8 mouse cellular contexts compared by ENCODE assay signal in the genomic region with DNA sequence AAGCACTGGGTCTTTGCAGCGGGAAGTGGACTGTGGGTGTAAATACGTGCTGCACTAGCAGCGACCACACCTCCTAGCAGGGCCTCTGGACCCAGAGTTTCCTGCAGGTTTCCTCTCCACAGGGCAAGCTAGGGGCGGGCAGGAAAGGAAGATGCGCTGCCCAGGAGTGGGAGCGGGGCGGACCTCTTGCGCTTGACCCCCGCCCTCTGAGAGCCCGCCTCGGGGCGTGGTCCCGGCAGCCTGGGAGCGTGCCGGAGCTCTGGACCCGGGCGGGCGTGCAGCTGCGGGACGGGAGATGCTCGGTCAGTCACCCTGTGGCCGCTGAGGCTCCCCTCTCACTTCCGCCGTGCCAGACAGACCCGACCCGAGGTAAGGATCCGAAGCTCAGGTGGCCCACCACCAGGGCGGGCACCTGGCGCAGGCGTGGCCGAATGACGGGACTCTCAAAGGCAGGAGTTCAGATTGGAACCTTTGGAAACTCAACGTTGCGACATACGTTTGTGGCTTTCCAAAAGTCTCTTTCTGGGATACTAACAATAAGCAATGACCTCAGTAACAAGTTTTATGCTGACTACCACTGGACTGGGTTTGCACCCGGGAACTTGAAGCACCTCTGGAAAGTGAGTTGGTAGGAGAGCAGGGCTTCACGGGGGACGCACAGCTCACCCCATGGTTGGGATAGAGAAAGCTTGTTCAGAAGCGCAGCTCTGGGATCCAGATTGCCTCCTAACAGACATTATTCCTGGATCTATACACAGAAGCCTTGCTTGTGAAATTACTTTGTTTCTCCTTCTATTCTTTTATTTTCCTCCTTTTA. TPM values are rescaled to one million over a fixed set of nuclear protein-coding genes. Genes with fewer than 3 reads are reported as not detected.
DNase-seq lines count a peak whose midpoint lies in the region; ATAC-seq and TF ChIP-seq lines count a peak whose summit lies in the region.

A gene (plus strand): TSS at position 253 of the 817 bp plus-strand sequence.

- peak within 1 kb of the TSS; percentile 62 for H3K9ac ChIP-seq in hindbrain, embryonic 16.5 days (ENCODE audit: low read depth, low read length)
- H3K9ac ChIP-seq in liver, embryonic 12.5 days: no peak within 1 kb of the TSS

- ATAC-seq in hindbrain, embryonic 16.5 days: peak; percentile 77
- ATAC-seq in liver, embryonic 12.5 days: peak; percentile 77

- no peak within 1 kb of the TSS for H3ac ChIP-seq in myocyte (ENCODE audit: control insufficient read depth, insufficient read length)

- no peak for TF ChIP-seq CTCF in layer of hippocampus, adult 2 months (conservative IDR thresholded peaks at IDR 0.05)

- H3K9me3 ChIP-seq in hindbrain, embryonic 16.5 days (ENCODE audit: control insufficient read depth, low read length): no peaks in the 10 kb centered on the region
- H3K9me3 ChIP-seq in liver, embryonic 12.5 days (replicated peaks): no peaks in the 10 kb centered on the region

- no peaks in the 10 kb centered on the region for H3K4me1 ChIP-seq in hindbrain, embryonic 16.5 days (ENCODE audit: control insufficient read depth, insufficient read depth, low read depth, low read length)
- H3K4me1 ChIP-seq in liver, embryonic 12.5 days: peaks cover 7% of the 10 kb centered on the region; the same call in 1 of the 2 replicates

- H3K36me3 ChIP-seq in hindbrain, embryonic 16.5 days (ENCODE audit: control insufficient read depth, insufficient read depth, low read length): no peaks in the 10 kb centered on the region
- peaks cover 2% of the 10 kb centered on the region; the same call in 1 of the 2 replicates for H3K36me3 ChIP-seq in liver, embryonic 12.5 days
- H3K36me3 ChIP-seq in myocyte (ENCODE audit: control insufficient read depth, insufficient read depth): no peaks in the 10 kb centered on the region

- TF ChIP-seq POLR2A in myocyte (IDR thresholded peaks at IDR 0.05; ENCODE audit: insufficient read length, low read depth): no peak

- peak within 1 kb of the TSS; percentile 96 for H3K4me2 ChIP-seq in hindbrain, embryonic 16.5 days (ENCODE audit: low read length)
- peak within 1 kb of the TSS; percentile 67 for H3K4me2 ChIP-seq in liver, embryonic 12.5 days
- peak within 1 kb of the TSS; percentile 62 for H3K4me2 ChIP-seq in myocyte (ENCODE audit: low read depth)

- peaks cover 4% of the 10 kb centered on the region for H3K27me3 ChIP-seq in hindbrain, embryonic 16.5 days (replicated peaks; ENCODE audit: control insufficient read depth, insufficient read depth, low read length)
- peaks cover 37% of the 10 kb centered on the region for H3K27me3 ChIP-seq in liver, embryonic 12.5 days (replicated peaks)
- H3K27me3 ChIP-seq in myocyte (ENCODE audit: control insufficient read depth, insufficient read depth, insufficient read length): no peaks in the 10 kb centered on the region

- DNase-seq in layer of hippocampus, adult 2 months (ENCODE audit: low spot score in 2 of 2): no peak
- DNase-seq in layer of hippocampus, adult 18-20 months (ENCODE audit: low spot score in 2 of 2): no peak
- DNase-seq in c-Kit-positive CD71-positive TER-119-negative erythroid progenitor cells, embryonic 14.5 days (ENCODE audit: low read depth): peak; percentile 10
- peak; percentile 69 for DNase-seq in gastrocnemius, postnatal 10 days
- peak; percentile 29 for DNase-seq in thymus, postnatal 0 days (ENCODE audit: low spot score)

- under 1% methylated on average over 33 of the region's 39 CpGs for WGBS in hindbrain, embryonic 16.5 days
- WGBS in liver, embryonic 12.5 days (ENCODE audit: insufficient replicate concordance): under 1% methylated on average over 39 of the region's 39 CpGs

- peak within 1 kb of the TSS; percentile 42 for H3K4me3 ChIP-seq in layer of hippocampus, adult 2 months
- H3K4me3 ChIP-seq in hindbrain, embryonic 16.5 days (ENCODE audit: low read length): peak within 1 kb of the TSS; percentile 54
- peak within 1 kb of the TSS; percentile 53 for H3K4me3 ChIP-seq in liver, embryonic 12.5 days
- no peak within 1 kb of the TSS for H3K4me3 ChIP-seq in myocyte

- H3K79me2 ChIP-seq in myocyte (ENCODE audit: control insufficient read depth, insufficient read depth): no peaks in the 10 kb centered on the region

- H3K27ac ChIP-seq in layer of hippocampus, adult 2 months: peak within 1 kb of the TSS; percentile 59; the same call in 1 of the 2 replicates
- H3K27ac ChIP-seq in hindbrain, embryonic 16.5 days (ENCODE audit: low read depth, low read length): no peak within 1 kb of the TSS
- H3K27ac ChIP-seq in liver, embryonic 12.5 days: no peak within 1 kb of the TSS

TF ChIP-seq in myocyte, 11 proteins besides CTCF, POLR2A, EP300 and RAD21:
- TF ChIP-seq MYOD1 (IDR thresholded peaks at IDR 0.05; ENCODE audit: control insufficient read depth in 1 of 3, insufficient read length in 2 of 3, low read depth in 2 of 3) (no peak), USF1 (IDR thresholded peaks at IDR 0.05; ENCODE audit: low read depth) (no peak), CEBPB (IDR thresholded peaks at IDR 0.05; ENCODE audit: insufficient read depth, poor library complexity, severe bottlenecking) (0 out of 2 replicates have a peak, but pooled peaks have one; percentile 9), MAX (IDR thresholded peaks at IDR 0.05; ENCODE audit: low read depth) (no peak), POLR2AphosphoS2 (IDR thresholded peaks at IDR 0.05; ENCODE audit: insufficient read length, low read depth) (no peak), SRF (IDR thresholded peaks at IDR 0.05; ENCODE audit: control insufficient read depth, insufficient read length, low read depth) (no peak)

RNA-seq across cellular contexts. Expression of the gene that starts here (rescaled TPM):
- 1 to 10 TPM; 3.0 to 3.4 TPM for total RNA-seq in layer of hippocampus, adult 2 months (2021)
- 1 to 10 TPM; 2.6 to 3.1 TPM for total RNA-seq in layer of hippocampus, adult 18-20 months (2021)
- 1 to 10 TPM; 5.0 to 5.9 TPM for total RNA-seq in gastrocnemius, postnatal 10 days (2021)
- 7.1 and 10.5 TPM in 2 replicates for polyA plus RNA-seq in hindbrain, embryonic 16.5 days (2015; fragmentation: Nextera tagmentation; extraction: Ambion mirVana)
- polyA plus RNA-seq in liver, embryonic 12.5 days (2016; fragmentation: Nextera tagmentation; extraction: Ambion mirVana): 4.2 and 4.5 TPM in 2 replicates
- polyA plus RNA-seq in myocyte (2012; fragmentation: generic; extraction: Trizol): 0.07 TPM
- 2.2 and 2.6 TPM in 2 replicates for polyA plus RNA-seq in thymus, postnatal 0 days (2015; fragmentation: Nextera tagmentation; extraction: Ambion mirVana)

Comparison
In these comparisons a context has a peak if more than half of its experiments do, and no peak if none do; other contexts are left out.
1. DNase-seq: peak in c-Kit-positive CD71-positive TER-119-negative erythroid progenitor cells, embryonic 14.5 days (single experiment), gastrocnemius, postnatal 10 days (single experiment) and thymus, postnatal 0 days (single experiment); none in layer of hippocampus, adult 2 months (0 of 2) and layer of hippocampus, adult 18-20 months (0 of 2).
2. Peak in every context shown above with its lines, with median percentiles within 50 percentile points of each other: H3K4me2 ChIP-seq.